Mouse (Mus musculus) embryo, embryonic 10.5 days (tissue): ENCODE data around the gene Ascl1.
A peak's percentile ranks its signal among the peaks of the same experiment; 100 is the strongest.

Experiments used
- DNase-seq: peaks from one replicate; pipeline ENCODE4 v3.0.0-alpha.2; 2015; ENCODE audit warnings: low spot score

The Ascl1 gene

DNA sequence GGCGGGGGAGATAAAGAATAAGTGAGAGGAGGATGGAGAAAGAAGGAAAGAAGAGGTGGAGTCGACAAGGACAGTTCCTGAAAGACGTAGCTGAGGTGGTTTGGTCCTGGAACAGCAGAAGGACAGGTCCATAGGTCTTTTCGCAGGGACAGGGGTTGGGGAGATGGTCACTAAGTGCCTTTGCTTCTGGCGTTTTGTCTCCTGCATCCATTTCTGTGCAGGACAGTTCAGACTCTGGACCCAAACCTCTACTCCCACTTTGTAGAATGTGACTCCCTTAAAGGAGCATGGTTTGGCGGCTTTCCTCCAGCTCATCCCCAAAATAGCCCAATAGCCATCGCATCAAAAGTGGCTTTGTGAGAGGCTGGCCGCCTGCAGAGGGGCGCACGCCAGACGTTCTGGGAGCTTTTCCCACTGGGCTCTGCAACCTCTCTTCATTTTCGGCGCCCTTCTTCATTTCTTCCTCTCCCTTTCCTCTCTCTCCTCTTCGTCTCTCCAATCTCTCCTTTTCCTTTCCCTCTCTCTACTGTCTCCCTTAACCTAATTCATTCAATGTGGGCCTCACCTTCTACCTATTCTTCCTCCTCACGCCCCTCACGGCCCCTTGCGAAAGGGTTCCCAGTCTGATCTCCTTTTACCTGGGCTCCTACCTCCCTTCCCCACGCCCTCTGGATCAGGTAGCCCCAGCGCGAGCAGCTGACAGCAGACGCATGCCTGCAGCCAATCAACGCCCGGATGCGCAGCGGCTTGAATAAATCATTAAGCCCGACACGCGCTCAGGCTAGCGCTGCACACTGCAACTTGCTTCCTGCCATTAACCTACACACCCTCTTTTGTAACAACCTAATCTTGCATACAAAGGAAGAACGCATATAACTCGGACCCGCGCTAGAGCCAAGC lies 7.5 kb downstream of the Ascl1 start:
- peak; percentile 77 for DNase-seq

DNA sequence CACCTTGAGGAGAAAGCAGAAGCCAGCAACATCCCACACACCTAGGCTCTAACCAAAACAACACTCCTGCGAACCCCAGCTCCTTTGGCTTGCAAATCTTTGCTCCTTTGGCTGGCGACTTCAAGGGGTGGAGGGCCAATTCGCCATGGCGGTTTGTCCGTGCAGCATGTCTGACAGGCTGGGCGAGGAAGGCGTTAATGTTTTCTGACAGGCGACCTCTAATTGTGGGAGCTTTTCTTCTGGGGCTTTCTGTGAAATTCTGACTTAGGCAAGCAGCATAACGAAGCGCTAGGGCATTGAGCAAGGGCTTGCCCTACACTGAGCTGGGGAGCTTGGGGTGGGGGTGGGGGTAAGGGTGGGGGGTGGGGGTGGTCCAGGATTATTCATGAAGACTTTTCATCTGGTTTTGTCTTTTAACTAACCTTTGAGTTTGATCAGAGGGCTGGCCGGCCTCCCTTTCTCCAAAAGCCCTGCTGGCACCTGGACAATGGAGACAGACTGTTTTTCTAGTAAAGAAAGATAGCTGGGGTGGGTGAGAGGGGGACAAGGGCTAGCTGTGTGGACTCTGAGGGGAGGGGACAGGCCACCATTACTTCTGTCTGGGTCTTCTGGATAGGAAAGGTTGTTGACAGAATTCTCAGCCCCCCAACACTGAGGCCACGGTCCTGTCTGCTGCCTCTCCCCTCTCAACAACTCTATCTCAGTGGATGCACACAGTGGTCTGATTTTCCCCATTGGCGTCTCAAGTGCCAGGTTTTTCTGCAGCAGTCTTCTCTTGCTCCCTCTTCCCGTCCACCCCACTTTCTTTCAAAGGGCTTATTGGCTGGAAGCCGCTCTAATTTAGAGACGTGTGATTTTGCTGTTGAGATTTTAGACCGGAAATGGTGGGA lies 8.4 kb downstream of the Ascl1 start:
- peak; percentile 63 for DNase-seq

DNA sequence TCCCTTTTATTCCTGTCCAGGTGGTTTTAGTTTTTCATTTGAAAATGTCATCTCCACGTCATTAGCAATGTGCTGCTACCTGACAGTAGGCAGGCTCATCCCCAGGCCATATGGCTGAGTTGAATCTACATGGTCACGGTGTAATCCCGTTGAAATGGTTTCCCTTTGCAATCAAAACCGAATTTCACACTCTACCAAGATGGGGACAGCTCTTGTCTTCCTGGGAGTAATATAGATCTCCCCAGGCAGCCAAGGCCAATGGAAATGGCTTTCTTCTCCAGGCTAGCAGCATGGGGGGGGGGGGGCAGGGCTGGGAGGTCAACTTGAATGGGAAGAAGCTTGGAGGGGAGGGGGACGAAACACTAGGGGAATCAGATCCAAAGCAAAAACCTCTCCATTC lies 15.6 kb downstream of the Ascl1 start:
- no peak for DNase-seq

DNA sequence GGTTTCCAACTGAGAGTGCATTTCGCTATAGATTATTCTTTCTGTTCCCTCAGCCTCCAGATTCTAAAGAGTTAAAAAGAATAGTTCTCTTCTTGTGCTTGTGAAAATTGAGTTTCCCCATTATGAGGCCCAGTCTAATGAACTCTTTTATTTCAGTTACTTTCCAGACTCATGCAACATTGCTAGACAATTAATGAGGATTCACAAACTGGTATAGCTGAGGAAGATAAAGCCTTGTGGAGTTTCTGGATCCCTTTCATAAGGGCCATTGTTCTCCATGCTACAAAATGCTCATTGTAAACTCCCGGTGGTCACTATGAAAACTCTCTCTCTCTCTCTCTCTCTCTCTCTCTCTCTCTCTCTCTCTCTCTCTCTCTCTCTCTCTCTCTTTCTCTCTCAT lies 18.5 kb downstream of the Ascl1 start:
- DNase-seq: peak; percentile 12

DNA sequence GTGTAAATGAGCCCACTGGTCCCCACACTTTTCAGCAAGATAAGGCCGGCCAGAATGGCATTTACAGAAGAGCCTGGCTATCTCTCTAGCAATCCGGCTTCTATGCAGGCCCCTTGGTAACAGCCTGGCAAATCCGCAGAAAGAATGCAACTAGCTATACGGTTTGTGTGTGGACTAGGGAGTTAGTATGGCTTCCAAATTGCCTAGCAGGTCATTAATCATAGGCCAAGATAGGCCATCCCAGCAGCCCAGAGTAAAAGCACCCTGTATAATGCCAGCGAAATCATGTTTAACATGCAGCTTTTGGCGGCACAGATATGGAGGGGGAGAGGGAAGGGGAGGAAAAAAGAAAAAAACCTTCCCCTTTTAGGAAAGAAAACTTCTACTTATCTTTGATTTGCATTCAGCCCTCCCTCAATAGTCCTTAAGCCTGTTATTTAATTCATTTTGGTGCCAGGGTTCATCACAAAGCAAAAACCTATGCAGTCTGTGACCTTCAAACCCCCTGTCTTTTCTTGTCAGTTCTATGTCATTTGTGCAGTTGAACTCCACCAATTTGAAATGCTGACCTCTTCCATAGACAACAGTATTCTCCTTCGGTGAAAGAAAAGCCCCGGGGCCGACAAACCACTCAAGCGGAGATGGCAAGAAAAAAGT lies 19.9 kb downstream of the Ascl1 start:
- peak; percentile 49 for DNase-seq

DNA sequence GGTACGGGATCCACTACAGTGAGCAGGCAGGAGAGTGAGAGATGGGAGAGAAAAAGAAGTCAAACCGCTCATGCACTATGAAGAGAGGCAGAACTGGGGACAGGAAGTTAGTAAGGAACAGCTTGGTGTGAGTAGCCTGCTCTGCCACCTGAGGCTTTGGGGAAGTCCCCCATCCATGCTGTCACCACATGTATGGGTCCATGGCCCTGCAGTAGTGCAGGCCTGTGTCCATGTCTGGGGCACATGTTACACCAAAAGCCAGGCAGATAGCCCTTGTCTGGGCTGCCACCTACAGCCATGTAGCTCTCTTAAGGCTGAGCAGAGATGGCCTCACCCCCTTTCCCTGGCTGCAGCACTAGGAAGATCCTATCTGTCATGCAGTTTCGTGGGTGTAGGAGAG lies 42.7 kb downstream of the Ascl1 start:
- DNase-seq: no peak

DNA sequence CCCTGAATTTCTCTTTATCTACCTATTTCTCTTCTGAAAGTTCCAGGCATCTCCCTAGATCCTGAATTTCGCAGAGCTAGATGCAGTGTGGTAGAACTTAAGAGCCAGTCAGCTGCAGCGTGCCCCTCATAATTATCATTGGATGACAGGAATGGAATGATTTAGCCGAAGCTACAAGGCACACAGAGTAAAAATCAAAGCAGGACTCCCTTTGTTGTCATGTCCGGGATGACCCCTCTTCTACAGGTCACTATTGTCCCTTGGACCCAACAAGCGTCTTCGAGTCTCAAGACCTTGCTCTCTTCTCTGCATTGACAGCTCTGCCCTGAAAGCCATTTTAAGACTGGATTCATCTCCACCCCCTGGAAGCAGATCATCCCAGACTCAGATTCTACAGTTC lies 44.1 kb downstream of the Ascl1 start:
- no peak for DNase-seq

DNA sequence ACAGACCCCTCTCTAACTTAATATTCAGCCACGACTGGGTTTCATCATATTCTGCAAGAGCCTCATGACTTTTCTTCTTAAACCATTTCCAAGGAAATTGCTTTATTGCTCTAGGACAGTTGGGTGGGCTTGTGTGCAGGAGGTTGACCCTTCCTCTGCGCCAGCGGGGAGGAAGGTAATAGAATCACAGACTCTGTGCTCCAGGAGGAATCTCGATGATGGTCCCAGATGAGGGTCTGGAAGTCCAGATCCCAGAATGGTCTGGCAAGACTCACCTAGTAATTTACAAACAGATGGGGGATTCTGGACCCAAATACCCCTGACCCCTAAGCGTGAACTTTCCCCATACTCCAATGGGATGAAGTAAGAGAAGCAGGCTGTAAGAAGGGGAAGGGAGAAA lies 45.2 kb downstream of the Ascl1 start:
- no peak for DNase-seq

DNA sequence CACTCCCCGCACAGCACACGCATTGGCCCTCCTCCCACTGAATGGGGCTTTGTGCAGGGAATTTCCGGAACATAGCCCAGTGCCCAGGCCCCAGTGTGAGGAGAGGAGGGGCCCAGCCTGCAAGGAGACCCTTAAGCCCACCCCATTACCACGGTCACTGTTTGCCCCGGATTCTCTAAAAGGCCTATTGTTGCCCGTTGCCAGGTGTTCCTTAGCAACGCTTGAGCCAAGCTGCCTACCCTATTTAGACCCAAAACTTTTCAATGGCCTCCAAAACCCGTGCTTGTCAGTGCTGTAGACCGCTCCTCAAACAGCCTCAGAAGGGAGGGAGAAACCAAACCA lies 45.7 kb downstream of the Ascl1 start:
- DNase-seq: peak; percentile 95

DNA sequence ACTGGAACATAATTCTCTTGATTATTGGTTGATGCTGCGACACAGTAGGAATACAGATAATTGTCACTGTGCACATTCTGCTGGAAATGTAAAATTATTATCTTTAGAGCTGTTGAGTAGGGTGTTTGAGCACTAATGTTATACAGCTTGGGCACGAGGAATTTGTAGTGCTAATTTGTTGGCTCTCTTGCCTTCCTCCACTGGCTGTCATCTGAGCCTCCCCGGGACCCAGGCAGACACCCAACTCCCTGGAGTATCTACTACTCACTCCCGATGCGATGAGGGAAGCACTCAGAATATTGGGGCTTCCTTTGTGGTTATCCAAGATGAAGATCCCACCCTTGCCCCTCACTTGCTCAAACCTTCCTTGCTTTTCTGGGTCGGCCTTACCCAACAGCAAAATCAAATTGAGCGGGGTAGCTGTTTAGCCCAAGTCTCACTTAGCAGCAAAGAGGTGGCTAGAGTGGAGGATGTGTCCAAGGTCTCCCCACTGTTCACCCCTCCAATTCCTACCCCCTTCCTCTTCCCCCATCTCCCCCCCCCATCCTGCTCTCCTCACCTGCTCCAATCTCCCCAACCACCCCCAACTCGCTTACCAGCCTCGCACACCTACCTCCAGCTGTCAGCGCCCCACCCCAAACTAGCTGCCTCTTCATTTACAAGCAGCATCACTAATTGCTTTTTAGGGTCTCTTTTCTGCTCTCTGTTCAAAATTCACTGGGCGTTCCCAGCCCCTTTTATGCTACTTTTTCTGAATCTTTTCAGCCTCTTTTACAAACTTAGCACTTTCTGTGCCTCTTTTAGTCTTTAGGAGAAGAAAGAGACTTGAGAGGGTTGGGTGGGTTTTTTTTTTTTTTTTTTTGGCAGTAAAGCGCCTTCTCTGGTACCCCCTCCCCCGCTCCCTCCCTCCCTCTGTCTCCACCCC lies 46.4 kb downstream of the Ascl1 start:
- DNase-seq: peak; percentile 8

DNA sequence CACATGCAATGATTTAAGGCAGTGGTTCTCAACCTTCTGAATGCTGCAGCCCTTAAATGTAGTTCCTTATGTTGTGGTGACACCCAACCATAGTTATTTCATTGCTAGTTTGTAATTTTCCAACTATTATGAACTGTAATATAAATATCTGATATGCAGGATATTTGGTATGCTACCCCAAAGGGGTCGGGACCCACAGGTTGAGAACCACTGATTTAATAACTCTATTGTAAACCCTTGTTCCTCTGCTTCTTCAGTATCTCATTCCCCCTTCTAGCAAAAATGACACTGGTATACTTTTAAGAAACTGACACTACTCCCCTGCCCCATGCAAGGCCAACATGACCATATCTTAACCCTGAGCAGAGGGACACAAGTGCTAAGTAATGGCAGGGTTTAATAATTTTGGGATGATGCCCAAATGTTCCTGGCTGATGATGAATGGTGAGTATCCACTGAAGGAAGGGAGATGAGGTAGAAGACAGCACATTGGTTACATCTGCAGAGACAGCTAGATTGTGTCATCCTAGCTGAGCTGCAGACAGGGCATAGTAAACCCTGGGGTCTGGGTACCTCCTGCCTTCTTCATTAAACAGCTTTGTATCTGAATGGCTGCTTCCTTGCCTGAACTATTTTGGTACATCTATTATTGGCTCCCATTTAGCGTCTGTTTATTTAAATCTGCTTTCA lies 47.2 kb downstream of the Ascl1 start:
- no peak for DNase-seq
